Mouse (Mus musculus): ENCODE results near the gene Foxp4.

Foxp4 gene

DNA sequence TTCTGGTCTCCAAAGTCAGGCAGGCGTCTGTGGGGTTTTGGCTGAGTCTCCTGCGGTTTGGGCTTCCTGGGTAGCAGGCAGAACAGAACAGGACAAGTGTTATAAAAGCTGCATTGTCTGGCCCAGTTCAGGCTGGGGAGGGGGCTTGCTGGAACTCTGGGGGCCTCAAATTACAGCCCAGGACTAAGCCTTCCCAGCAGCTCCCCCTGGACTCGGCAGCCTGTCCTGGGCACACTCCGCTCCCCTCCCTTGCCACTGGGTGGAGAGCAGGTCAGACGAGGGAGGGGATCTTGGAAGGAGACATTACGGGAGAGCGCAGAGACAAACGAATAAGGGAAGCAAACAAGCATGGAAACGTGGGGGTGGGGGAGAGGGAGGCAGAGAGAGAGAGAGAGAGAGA lies 93.3 kb downstream of the Foxp4 start:
- no peak for ATAC-seq (ENCODE audit: insufficient number of reproducible peaks, low FRiP score, low TSS enrichment)

DNA sequence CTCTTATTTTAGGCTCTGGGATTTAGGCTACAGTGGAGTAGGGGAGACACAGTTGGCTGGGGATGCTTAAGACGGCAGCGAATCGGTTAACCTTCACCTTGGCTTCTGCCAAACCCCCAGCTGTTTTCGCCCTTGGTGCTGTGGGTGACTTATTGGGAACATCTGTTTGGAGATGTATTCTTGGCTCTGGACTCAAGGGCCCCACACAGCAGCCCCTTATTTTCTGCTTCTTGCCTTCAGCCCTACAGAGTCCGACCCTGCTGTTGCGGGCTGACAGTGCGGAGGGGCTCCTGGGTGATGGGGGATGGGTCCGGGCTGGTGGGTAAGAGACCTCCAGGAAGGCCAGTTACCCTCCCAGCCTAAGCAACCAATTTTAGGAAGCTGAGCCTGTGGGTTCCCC lies 103.1 kb downstream of the Foxp4 start:
- ATAC-seq (ENCODE audit: insufficient number of reproducible peaks, low FRiP score, low TSS enrichment): no peak

DNA sequence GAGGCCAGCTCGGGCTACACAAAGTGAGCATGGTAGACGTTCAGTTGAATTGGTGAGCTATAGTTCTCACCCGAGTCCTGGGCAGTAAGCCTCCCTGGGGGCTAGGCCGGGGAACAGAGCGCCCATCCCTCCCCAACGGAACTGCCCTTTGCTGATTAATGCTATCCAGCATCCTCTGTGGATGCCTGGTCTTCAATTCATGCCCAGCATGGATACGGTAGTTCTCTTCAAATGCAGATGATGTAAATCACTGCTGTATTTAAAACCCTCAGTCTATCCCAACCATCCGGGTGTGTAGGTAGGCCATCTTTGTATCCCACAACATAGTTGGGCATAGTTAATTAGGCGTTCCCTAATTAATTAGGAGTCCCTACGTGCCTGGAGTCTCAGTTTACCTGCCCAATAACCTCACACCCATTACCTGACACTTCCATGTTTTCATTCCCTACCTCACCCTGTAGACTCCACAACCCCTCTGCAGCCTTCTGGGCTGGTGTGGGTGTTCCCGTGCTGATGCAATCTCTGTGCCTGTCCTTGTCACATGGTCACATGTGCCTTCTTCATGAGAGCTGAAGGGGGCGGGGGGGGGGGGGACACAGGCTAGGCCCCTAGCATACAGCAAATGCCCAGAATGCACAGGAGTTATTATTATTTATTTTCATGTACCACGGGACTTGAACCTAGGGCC lies 106.3 kb downstream of the Foxp4 start:
- no peak for ATAC-seq (ENCODE audit: insufficient number of reproducible peaks, low FRiP score, low TSS enrichment)
